In the genomic region with DNA sequence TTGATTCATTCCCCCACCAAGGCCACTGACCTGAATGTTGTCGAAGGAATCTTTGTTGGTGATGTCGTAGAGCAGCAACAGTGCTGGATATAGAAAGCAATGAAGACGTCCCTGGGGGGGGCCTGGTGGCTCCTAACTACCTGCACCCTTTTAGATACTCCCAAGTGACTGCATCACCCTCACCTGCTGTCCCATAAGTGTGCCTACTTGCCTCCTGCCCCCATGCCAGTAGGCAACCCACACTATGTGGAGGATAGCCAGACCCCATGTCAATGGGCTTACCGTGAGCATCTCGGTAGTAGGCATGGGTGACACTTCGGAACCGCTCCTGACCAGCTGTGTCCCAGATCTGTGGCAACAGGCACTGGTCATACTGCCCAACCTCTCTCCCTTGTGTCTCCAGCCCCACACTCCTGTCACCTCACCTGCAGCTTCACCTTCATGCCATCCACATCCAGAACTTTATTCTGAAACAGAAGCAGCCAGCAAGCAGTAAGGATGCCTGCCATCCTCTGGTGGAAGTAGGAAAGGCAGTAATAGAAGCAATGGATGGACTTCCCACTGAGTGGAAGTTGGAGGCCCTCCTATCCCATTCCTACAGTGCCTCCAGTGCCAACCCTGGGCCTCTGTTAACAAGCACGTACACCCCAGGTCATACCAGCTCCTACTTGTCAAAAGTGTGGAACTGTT, we compare ENCODE assay signal across 9 mouse cellular contexts. TPM values are rescaled to one million over a fixed set of nuclear protein-coding genes. Genes with fewer than 3 reads are reported as not detected.
DNase-seq lines count a peak whose midpoint lies in the region; ATAC-seq lines count a peak whose summit lies in the region.
"Had no signal": no experiment of that assay in that cellular context is flagged by ENCODE, and none has a peak within 500 bp of the region (broad histone marks: within the 10 kb centered on the region; RNA-seq: fewer than 3 reads in every experiment).

No protein-coding gene starts in this region.

- H3K4me3 ChIP-seq in forebrain, embryonic 11.5 days (ENCODE audit: low read depth, low read length), result peak overlapping the region; percentile 83
- H3K4me3 ChIP-seq in liver, embryonic 12.5 days, result peak overlapping the region; percentile 93

- ATAC-seq in forebrain, embryonic 11.5 days (replicated peaks; ENCODE audit: low FRiP score), result no peak
- ATAC-seq in liver, embryonic 12.5 days, result no peak
- ATAC-seq in erythroid progenitor cell, adult 5-6 weeks (replicated peaks; ENCODE audit: low FRiP score, poor library complexity, severe bottlenecking), result no peak

- 27% methylated on average over 8 of the region's 8 CpGs for WGBS in forebrain, embryonic 11.5 days
- 12% methylated on average over 8 of the region's 8 CpGs for WGBS in liver, embryonic 12.5 days (ENCODE audit: insufficient replicate concordance)

- peak; percentile 93 for DNase-seq in heart, adult 11 months
- DNase-seq in heart, adult 18-20 months, result no peak
- DNase-seq in A20 (ENCODE audit: low read depth, low spot score), result peak; percentile 49
- no peak for DNase-seq in forebrain, embryonic 11.5 days (ENCODE audit: low spot score)
- DNase-seq in left cerebral cortex, postnatal 10 days (ENCODE audit: extremely low spot score in 1 of 2, low spot score in 2 of 2), result no peak
- no peak for DNase-seq in right cerebral cortex, postnatal 25 days

- no peaks in the 10 kb centered on the region for H3K36me3 ChIP-seq in forebrain, embryonic 11.5 days (ENCODE audit: control insufficient read depth, insufficient read depth, low read length)
- H3K36me3 ChIP-seq in liver, embryonic 12.5 days, result peaks cover 22% of the 10 kb centered on the region

- H3K4me2 ChIP-seq in forebrain, embryonic 11.5 days (ENCODE audit: low read depth, low read length, severe bottlenecking), result peak overlapping the region; percentile 90; the same call in 1 of the 2 replicates
- peak overlapping the region; percentile 82 for H3K4me2 ChIP-seq in liver, embryonic 12.5 days

- H3K27me3 ChIP-seq in forebrain, embryonic 11.5 days (ENCODE audit: control insufficient read depth, insufficient read depth, low read length), result no peaks in the 10 kb centered on the region
- no peaks in the 10 kb centered on the region for H3K27me3 ChIP-seq in liver, embryonic 12.5 days (replicated peaks)

- H3K27ac ChIP-seq in forebrain, embryonic 11.5 days (ENCODE audit: low read depth, low read length), result no peak overlapping the region
- H3K27ac ChIP-seq in liver, embryonic 12.5 days, result peak overlapping the region; percentile 88

- H3K9me3 ChIP-seq in forebrain, embryonic 11.5 days (ENCODE audit: control insufficient read depth, low read length), result no peaks in the 10 kb centered on the region
- H3K9me3 ChIP-seq in liver, embryonic 12.5 days (replicated peaks), result no peaks in the 10 kb centered on the region

- H3K4me1 ChIP-seq in forebrain, embryonic 11.5 days (replicated peaks; ENCODE audit: control insufficient read depth, insufficient read depth, low read length), result peaks cover 26% of the 10 kb centered on the region
- H3K4me1 ChIP-seq in liver, embryonic 12.5 days, result peaks cover 78% of the 10 kb centered on the region

- H3K9ac ChIP-seq in forebrain, embryonic 11.5 days (ENCODE audit: low read length), result peak overlapping the region; percentile 89
- H3K9ac ChIP-seq in liver, embryonic 12.5 days, result peak overlapping the region; percentile 81

- intact Hi-C loops in left cerebral cortex, postnatal 10 days (cut with DNase I), result no loop called here

RNA-seq across cellular contexts. Expression of a gene that starts 2.8 kb away (rescaled TPM):
- 10 to 100 TPM; 35.8 to 38.5 TPM for total RNA-seq in heart, adult 18-20 months (2021)
- polyA plus RNA-seq in forebrain, embryonic 11.5 days (2014; fragmentation: Nextera tagmentation; extraction: Ambion mirVana), result 113 and 123 TPM in 2 replicates
- 52.2 and 55.4 TPM in 2 replicates for polyA plus RNA-seq in liver, embryonic 12.5 days (2016; fragmentation: Nextera tagmentation; extraction: Ambion mirVana)
- total RNA-seq in erythroid progenitor cell, adult 5-6 weeks (2015; ENCODE audit: low replicate concordance), result 49.0 and 54.1 TPM in 2 replicates
- 73.9 and 83.1 TPM in 2 replicates for total RNA-seq in erythroid progenitor cell, adult 5-6 weeks (2017; ENCODE audit: low replicate concordance)
- 100 to 1,000 TPM; 105 to 107 TPM for total RNA-seq in left cerebral cortex, postnatal 10 days (2021)

RNA-seq across cellular contexts. Expression of a gene that starts 3.5 kb away (rescaled TPM):
- total RNA-seq in heart, adult 18-20 months (2021), result not detected
- polyA plus RNA-seq in forebrain, embryonic 11.5 days (2014; fragmentation: Nextera tagmentation; extraction: Ambion mirVana), result 1.8 and 2.7 TPM in 2 replicates
- 1.3 and 1.9 TPM in 2 replicates for polyA plus RNA-seq in liver, embryonic 12.5 days (2016; fragmentation: Nextera tagmentation; extraction: Ambion mirVana)
- total RNA-seq in erythroid progenitor cell, adult 5-6 weeks (2015; ENCODE audit: low replicate concordance), result 1.1 TPM in 1 of 2 replicates, not detected in the other
- total RNA-seq in erythroid progenitor cell, adult 5-6 weeks (2017; ENCODE audit: low replicate concordance), result not detected in 2 replicates
- 10 to 100 TPM; 22.6 to 29.8 TPM for total RNA-seq in left cerebral cortex, postnatal 10 days (2021)

RNA-seq across cellular contexts. Expression of a gene that starts 19.1 kb away (rescaled TPM):
- 10 to 100 TPM; 34.1 to 34.5 TPM for total RNA-seq in heart, adult 18-20 months (2021)
- 19.0 and 23.9 TPM in 2 replicates for polyA plus RNA-seq in forebrain, embryonic 11.5 days (2014; fragmentation: Nextera tagmentation; extraction: Ambion mirVana)
- 6.0 and 6.5 TPM in 2 replicates for polyA plus RNA-seq in liver, embryonic 12.5 days (2016; fragmentation: Nextera tagmentation; extraction: Ambion mirVana)
- total RNA-seq in erythroid progenitor cell, adult 5-6 weeks (2015; ENCODE audit: low replicate concordance), result 11.3 and 11.9 TPM in 2 replicates
- total RNA-seq in erythroid progenitor cell, adult 5-6 weeks (2017; ENCODE audit: low replicate concordance), result 11.7 and 22.5 TPM in 2 replicates
- 10 to 100 TPM; 60.8 to 66.7 TPM for total RNA-seq in left cerebral cortex, postnatal 10 days (2021)

RNA-seq across cellular contexts. Expression of a gene that starts 42.1 kb away (rescaled TPM):
- total RNA-seq in heart, adult 18-20 months (2021), result under 1 TPM; 0.15 to 0.20 TPM
- polyA plus RNA-seq in forebrain, embryonic 11.5 days (2014; fragmentation: Nextera tagmentation; extraction: Ambion mirVana), result 8.0 and 9.3 TPM in 2 replicates
- polyA plus RNA-seq in liver, embryonic 12.5 days (2016; fragmentation: Nextera tagmentation; extraction: Ambion mirVana), result 0.14 and 0.32 TPM in 2 replicates
- not detected in 2 replicates for total RNA-seq in erythroid progenitor cell, adult 5-6 weeks (2015; ENCODE audit: low replicate concordance)
- total RNA-seq in erythroid progenitor cell, adult 5-6 weeks (2017; ENCODE audit: low replicate concordance), result not detected in 2 replicates
- 100 to 1,000 TPM; 161 to 162 TPM for total RNA-seq in left cerebral cortex, postnatal 10 days (2021)
- total RNA-seq: common myeloid progenitor, adult 5-6 weeks had no signal

RNA-seq across cellular contexts. Expression of a gene that starts 51.6 kb away (rescaled TPM):
- 10 to 100 TPM in 1 of 2 experiments, 1 to 10 TPM in 1; 8.1 to 10.3 TPM for total RNA-seq in heart, adult 18-20 months (2021)
- polyA plus RNA-seq in forebrain, embryonic 11.5 days (2014; fragmentation: Nextera tagmentation; extraction: Ambion mirVana), result 33.8 and 34.0 TPM in 2 replicates
- polyA plus RNA-seq in liver, embryonic 12.5 days (2016; fragmentation: Nextera tagmentation; extraction: Ambion mirVana), result 17.2 and 19.4 TPM in 2 replicates
- 6.5 and 27.7 TPM in 2 replicates for total RNA-seq in erythroid progenitor cell, adult 5-6 weeks (2015; ENCODE audit: low replicate concordance)
- total RNA-seq in erythroid progenitor cell, adult 5-6 weeks (2017; ENCODE audit: low replicate concordance), result 16.8 and 20.5 TPM in 2 replicates
- 10 to 100 TPM; 31.6 to 37.4 TPM for total RNA-seq in left cerebral cortex, postnatal 10 days (2021)

Comparison
In these comparisons a context has a peak if more than half of its experiments do, and no peak if none do; other contexts are left out.
1. DNase-seq: peak in heart, adult 11 months (single experiment) and A20 (single experiment); none in heart, adult 18-20 months (0 of 2), forebrain, embryonic 11.5 days (single experiment), left cerebral cortex, postnatal 10 days (0 of 2) and right cerebral cortex, postnatal 25 days (single experiment).
2. RNA of a gene that starts 3.5 kb away (total RNA-seq): 22.6 to 29.8 TPM in left cerebral cortex, postnatal 10 days; not detected in heart, adult 18-20 months and 1.1 TPM in erythroid progenitor cell, adult 5-6 weeks; every median in the first group is over 10 times any median in the second.